Mouse (Mus musculus) kidney, postnatal 36 days (tissue): ENCODE results near the gene Stk38l.

Source experiments
- DNase-seq, 2 experiments: peaks; one replicate each; pipeline ENCODE4 v3.0.0; 2021 to 2022; ENCODE audit warnings: mixed read lengths in 2 of 2

Gene Stk38l

DNA sequence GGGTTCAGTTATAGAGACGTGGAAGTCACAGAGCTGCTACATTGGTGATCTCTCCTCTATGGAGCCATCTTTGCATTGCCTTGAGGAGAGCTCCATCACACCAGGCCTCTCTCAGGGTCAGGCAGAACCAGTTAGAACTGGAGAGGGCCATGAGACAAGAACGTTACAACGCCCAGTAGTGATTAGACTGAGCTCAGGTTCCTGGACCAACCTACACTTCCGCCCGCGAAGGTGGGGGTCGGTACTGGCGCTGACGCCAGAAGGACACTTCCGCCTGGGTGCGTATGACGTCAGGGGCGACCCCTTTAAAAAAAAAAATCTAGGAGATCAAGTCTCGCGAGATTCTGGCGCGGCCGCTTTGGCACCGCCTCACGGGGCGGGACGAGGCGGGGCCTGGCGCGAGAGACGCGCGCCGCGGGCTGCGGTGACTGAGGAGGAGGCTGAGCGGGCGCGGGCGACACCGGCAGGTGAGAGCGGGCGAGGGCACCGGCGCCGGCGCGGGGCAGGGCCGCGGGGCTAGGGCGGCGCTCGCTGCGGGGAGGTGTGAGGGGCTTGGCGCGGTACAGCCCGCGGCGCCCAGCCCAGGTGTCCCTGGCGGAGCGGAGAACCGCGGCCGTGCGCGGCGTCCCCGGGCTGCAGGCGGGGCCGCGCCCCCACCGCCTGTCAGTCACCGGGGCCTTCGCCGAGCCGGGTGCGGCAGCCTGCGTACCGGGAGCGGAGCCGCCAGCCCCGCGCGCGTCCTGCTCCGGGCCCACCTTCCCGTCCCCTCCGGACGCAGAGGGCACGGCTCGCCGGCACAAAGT is at the start of gene Stk38l:
Gene Stk38l, plus strand, starts transcription at position 415 of the 803 bp plus-strand sequence.
- DNase-seq = peak; percentile 93 to 96

DNA sequence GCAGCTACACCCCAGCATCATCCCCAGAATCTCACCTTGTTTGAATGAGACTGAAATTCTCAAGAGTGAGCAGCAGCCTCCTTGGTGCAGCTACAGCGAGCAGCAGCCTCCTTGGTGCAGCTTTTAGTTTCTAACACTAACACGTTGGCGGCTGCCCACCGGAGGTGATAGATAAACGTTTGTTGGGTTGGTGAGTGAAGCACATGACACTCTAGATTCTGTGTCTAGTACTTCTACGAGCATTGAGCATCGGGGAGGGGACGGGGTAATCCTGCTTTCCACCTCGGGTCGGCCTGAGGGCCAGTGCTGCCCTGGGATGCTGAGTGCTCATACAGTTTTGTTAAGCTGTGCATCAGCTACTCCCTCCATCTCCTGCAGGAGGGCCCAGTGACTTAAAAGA is 47.9 kb upstream of the Stk38l start:
- no peak for DNase-seq

DNA sequence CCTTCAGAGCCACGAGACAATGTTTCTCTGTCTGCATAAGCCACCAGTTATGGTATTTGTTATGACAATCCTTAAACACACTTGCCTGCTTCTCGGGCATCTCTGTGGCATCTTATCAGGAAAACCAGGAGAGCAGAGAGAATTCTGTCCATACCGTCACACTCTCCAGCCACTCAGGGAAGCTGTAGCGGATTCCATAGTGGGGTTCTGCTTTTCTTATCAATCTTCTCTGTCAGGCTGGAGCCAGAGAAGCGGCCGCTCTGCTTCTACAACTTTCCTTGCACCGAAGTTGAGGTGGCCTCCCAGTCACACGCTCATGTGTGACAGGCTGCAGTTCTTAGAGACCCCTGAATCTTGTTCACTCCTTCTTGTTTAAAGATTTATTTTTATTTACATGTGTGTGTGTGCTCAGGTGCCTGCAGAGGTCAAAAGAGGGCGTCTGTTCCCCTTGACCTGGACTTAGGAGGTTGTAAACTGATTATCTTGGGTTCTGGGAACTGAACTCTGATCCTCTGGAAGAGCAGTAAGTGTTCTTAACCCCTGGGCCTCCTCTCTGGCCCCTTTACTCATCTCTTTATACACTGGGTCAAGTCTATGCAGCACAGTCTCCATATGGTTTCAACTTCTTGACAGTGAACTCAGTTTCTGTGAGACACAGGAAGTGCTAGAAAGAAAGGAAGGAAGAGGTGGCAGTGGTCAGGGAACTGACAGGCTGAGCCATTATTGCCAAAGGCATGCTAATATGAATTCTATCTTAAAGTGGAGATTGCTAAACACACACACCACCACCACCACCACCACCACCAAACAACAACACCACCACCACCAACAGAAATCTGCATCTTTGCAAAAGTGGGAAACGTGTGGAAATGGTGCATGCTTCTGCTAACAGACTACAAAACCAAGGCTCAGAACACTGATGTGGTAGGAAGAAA is 46.4 kb upstream of the Stk38l start:
- DNase-seq = no peak

DNA sequence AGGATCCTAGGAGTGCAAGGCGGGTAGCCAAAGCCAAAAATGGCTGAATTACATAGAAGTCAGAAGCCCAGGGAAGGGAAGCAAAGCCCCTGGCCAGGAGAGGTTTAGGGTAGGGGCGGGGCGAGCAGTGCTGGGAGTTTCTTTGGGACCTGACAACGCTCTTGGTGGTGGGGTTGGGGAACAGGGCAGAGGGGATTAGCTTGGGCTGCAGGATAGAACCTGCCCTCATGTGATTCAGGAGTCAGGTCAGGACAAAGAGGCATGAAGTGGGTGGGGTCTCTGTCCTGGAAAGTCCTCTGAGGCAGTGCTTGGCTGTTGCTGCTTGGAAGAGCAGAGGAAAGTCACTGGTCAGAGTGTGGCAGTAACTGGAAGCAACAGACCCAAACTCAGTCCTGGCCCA is 40.9 kb upstream of the Stk38l start:
- DNase-seq = no peak

- peak; percentile 20 to 66 for DNase-seq
Observed at GRCm38 (mm10) chr6:146685781-146686308, 39.0 kb upstream of the Stk38l start.

DNA sequence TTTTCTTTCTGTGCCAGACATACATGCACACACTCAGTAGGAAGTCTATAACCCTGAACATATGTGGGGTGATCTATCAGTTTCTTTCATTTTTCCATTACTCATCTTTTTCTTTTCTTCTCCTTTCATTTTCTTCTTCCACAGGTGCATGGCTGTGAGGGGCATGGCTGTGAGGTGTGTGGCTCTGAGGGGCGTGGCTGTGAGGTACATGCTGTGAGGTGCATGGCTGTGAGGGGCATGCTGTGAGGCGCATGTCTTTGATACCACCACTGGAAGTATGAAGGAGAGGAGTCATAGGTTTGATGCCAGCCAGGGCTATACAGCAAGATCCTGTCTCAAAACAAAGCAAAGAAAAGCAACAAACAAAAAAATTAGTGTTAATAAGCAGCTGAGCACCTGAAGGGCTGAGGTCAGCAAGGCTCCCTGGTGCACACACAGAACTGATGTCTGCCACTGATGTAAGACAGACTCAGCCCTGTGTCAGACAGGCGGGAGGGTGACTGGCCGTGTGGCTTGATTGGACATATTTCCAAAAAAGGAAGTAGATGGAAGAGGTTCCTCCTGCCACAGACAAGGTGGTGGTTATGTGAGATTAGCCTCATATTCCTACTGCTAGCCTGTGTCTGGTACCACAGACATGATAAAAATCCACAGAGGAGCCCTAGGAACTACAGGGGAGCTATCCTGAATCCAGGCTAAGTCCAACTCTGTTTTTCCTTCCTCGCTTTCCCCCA is 38.2 kb upstream of the Stk38l start:
- DNase-seq = no peak

DNA sequence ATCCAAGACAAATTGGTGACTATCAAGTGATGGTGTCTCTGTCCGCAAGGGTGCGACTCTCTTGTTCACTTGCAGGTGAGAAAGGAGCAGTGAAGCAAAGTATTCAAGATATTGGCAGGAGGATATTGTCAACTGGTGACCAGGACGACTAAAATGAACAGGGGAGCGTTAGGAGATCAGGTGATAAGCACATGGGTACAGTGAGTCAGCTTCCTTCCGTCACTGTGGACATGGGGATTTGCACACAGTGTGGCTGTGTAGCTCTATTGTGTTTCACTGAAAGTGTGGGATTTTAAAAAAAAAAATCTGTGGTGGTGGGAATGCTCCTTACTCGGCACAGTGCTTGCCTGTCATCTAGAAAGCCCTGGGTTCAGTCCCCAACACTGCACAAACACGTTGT is 36.8 kb upstream of the Stk38l start:
- DNase-seq = no peak

- no peak for DNase-seq
Observed at GRCm38 (mm10) chr6:146688861-146689260, 35.9 kb upstream of the Stk38l start.

DNA sequence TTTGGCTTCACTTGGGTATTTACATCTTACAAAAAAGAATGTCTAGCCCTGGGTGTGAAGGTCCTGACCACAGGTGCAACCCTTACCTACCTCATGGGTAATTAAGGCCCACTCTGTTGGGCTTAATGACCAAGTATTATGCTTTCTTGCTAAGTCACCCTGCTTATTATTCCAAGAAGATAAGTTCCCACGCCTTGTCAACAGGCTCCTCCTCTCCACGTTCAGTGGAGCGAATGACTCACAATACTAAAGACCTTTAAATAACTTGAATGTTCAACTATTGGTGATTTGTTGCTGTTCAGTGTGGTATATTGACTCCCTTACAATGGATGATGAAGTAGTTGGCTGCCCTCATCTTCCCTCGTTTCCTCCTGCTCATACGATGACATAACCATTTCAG is 27.0 kb upstream of the Stk38l start:
- DNase-seq = no peak

DNA sequence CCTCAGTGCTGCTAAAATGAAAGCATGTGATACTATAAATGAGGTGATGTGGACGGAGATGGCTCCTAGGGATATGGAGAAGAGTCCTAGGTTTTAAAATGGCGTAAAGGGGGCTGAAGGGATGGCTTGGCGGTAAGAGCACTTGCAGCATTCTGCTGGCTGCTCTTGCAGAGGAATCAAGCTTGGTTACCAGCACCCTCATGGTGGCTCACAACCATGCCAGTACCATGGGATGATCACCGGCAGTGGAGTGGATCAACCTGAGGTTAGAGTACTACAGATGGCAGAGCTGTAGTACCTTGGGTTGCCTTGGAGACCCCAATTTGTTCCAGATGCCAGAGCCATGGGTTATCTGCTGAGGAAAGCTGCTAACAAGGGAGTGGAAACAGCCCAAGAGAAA is 26.4 kb upstream of the Stk38l start:
- no peak for DNase-seq

DNA sequence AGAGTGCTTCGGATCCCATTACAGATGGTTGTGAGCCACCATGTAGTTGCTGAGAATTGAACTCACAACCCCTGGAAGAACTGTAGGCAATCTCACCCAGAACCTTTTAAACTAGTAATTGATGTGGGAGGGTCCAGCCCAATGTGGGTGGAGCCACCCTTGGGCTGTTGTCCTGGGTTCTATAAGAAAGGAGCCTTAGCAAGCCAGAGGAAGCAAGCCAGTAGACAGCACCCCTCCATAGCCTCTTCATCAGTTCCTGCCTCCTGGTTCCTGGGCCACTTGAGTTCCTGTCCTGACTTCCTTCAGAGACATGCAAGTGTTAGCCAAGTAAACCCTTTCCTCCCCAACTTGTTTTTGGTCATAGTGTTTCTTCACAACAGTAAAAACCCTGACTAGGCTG is 24.3 kb upstream of the Stk38l start:
- DNase-seq = no peak

DNA sequence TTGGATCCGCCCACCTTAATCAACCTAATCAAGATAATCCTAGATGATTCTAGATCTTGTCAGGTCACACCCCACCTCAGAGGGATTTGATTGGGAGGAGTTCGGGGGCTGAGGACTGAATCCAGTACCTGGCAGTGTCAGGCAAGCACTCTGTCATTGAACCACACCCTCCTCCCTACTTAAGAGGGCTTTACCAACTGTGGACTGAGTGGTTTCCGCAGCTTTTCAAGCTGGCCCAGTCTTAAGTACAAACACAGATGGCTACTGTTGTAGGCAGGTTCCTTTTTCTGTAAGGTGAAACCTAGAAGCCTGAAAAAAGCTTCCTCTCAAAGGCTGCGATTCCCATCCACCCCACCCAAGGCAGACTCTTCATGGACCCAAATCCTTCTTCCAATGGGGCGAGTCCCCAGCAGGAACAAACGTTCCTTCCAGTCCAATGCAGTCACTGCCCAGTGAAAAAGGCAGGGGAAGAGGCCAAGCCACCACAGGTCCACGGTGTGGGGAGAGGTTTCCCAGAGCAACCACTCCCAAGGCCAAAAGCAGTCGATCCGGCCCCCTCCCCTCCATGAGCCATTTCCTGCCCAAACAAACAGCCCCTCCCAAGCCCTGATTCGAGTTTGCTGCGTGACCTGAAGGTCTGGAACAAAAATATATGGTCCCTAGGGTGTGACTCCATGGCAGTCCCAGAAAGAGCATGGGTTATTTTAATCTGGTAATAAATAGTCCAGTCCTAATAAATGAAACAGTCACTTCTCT is 22.5 kb upstream of the Stk38l start:
- DNase-seq = peak in 1 of 2 experiments; percentile 18

- no peak for DNase-seq
Observed at GRCm38 (mm10) chr6:146703351-146703750, 21.4 kb upstream of the Stk38l start.

- DNase-seq = no peak
Observed at GRCm38 (mm10) chr6:146705631-146706030, 19.2 kb upstream of the Stk38l start.

GRCm38 (mm10) chr6:146719606-146720005 is 5.2 kb upstream of the Stk38l start:
- no peak for DNase-seq

GRCm38 (mm10) chr6:146723805-146724204 is 990 bp upstream of the Stk38l start:
- no peak for DNase-seq

GRCm38 (mm10) chr6:146725384-146725791 is 593 bp downstream of the Stk38l start:
- peak; percentile 56 to 66 for DNase-seq

DNA sequence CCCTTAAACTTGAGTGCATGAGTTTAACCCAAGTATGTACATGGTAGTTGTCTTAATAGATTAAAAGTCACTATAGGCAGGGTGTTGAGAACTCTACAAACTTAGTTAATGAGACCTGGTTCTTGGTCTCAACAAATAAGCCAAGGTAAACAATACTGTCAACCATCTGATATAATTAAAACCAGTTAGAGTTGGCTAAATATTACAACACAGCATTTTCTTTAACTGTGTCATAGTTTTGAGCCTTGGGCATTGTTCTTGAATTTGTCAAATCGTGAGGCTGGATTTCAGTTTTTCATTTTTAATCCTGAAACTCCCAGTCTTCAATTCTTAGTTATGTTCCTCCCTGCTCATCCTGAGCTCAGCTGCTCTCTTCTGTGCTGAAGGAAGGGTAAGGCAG is 6.2 kb downstream of the Stk38l start:
- no peak for DNase-seq

DNA sequence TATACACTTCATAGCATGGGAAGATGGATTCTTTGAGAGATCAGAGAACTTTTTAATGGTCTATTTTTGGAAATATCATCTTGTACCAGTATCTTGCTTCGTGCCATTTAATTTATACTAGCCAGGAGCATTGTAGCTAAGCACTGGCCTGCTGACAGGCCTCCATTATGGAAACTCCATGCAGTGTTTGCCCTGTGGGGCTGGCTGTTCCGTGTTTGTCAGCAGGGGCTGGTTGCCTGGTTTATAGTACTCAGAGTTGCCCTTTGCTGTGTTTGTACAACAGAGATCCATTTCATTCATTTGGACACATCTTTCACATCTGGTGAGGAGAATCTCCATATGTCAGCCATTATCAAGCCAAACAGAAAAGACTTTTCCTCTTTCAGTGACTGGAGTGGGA is 6.9 kb downstream of the Stk38l start:
- DNase-seq = no peak

GRCm38 (mm10) chr6:146732232-146732631 is 7.4 kb downstream of the Stk38l start:
- no peak for DNase-seq

DNA sequence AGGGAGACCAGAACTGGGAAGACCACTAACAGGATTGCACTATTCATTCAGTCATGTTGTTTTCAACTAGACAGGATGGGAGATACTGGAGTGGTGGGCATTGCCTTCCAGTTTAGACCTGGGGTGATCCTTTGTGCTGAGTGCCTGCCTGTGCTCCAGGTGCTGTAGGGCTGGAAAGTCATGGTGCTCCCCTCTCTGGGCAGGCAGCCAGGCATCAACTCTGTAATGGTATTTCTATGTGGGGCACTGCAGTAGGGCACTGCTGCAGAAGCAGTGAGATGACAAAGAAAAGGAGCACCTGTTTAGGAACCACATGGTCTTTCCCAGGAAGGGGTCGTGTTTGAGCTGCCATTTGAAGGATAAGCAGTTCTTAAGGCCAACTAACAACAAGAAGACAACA is 7.9 kb downstream of the Stk38l start:
- peak; percentile 16 to 53 for DNase-seq

DNA sequence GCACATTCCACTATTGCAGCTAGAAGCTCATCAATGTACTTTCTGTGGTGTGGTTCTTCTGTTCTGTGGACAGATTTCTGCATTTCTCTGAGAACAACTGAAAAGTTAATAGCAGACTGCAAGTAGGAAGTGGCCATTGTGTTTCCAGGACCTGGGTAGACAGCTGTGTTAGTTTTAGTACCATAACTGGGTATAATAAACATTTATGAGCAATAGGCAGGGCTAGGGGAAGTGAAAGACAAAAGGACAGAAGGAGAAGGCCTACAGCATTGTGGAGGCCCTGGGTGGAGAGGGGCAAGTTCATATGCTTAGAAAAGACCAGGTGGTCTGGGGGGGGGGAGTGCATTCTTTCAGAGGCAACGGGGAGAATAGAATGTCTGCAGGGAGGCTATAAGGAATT is 8.8 kb downstream of the Stk38l start:
- DNase-seq = no peak
